Mouse (Mus musculus) left cerebral cortex, adult 8-10 months (tissue): ENCODE results near the gene Slc28a1. TPM values are rescaled to one million over a fixed set of nuclear protein-coding genes. Genes with fewer than 3 reads are reported as not detected.
A peak's percentile ranks its signal among the peaks of the same experiment; 100 is the strongest.
"Not testable (repeated sequence)": the region's sequence is repeated elsewhere in the genome, so short reads cannot be mapped to it uniquely, and the experiment has no call there.

ENCODE experiments used
- DNase-seq, 2 experiments: peaks; one replicate each; pipeline ENCODE4 v3.0.0; 2022; ENCODE audit warnings: low spot score in 2 of 2
- total RNA-seq, 4 experiments: library from RNA; stranded (reverse); gene quantifications; 2 replicates each; pipeline ENCODE4 v1.2.4; 2022

Gene Slc28a1
- total RNA-seq, 4 experiments from 2014 or later = 0.20 to 0.32 (median 0.26) TPM; not detected in 1

GRCm38 (mm10) chr7:81124773-81125172 lies 10.2 kb downstream of the Slc28a1 start:
- DNase-seq = no peak

GRCm38 (mm10) chr7:81125215-81126175 lies 10.9 kb downstream of the Slc28a1 start:
- no peak for DNase-seq

GRCm38 (mm10) chr7:81131864-81132263 lies 17.3 kb downstream of the Slc28a1 start:
- DNase-seq = no peak

DNA sequence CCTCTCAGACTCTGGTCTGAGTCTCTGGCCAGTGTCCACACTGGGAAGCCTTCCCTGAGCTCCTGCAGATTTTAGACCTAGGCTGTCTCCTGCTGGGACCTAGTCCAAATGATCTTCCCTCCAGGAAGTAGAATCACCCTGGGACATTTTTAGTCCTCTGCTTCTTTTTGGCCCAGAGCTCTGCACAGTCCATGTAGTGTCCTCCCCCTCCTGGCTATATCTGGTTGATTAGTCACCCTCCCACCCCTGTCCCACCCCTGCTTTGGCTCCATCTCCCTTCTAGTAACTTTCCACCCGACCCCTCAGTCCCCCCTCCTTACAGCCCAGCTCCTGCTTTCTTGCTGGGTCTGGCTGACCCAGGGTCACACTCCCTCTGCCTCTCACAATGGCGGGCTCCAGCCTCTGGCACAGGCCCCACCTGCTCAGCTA lies 18.3 kb downstream of the Slc28a1 start:
- no peak for DNase-seq

- no peak for DNase-seq
These were observed 18.8 kb downstream of the Slc28a1 start for GRCm38 (mm10) chr7:81133416-81133815.

DNA sequence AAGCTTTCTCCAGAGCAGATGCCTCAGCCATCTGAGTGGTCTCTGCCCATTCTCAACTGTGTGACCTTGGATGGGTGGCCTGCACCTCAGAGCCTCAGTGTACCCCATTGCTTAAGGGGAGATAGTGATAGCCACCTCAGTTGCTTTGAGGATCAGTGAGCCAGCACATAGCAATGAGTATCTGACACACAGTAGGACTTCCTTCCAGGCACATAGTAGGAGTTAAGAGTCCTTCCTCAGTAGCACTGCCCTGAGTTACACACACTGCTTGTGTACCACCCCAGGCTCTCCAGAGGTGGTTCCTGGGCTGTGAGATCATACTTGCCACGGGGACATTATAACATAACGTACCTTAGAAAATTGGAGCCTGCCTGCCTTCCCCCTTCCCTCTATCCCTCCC lies 19.3 kb downstream of the Slc28a1 start:
- DNase-seq = no peak

- peak; percentile 49 to 78 for DNase-seq
These were observed 20.0 kb downstream of the Slc28a1 start for GRCm38 (mm10) chr7:81134614-81135067.

DNA sequence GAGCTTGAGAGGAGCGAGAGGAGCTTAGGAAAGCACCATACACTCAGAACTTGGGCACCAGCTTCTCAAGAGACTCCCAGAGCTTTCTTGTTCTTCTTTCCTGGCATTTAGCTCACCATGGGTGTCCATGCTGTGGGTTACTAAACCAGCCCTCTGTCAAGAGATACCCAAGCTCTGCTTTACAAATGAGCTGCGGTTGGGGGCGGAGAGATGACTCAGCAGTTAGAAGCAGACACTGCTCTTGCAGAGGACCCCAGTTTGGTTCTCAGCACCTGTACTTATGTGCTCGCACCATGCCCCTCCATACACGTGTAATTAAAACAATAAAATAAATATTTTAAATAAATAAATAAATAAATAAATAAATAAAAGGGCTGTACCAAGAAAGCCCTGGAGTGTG lies 22.7 kb downstream of the Slc28a1 start:
- no peak for DNase-seq

DNA sequence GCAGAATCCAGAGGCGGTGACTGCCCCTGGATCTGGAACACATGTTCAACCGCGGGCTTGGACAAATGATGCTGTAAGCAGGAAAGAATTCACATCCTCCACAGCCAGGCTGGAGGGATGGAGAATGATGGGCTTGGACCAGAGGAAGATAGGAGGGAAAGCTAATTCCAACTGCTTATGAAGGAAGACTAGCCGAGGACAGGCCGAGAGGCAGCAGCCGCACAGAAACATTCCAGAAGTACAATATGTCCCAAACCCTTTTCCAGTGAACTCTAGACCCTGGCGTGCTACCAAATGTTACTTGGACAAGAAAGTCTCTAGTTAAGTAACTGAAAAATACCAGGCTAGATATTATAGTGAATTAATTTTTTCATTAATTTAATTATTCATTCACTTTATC lies 24.5 kb downstream of the Slc28a1 start:
- no peak for DNase-seq

GRCm38 (mm10) chr7:81139671-81140404 lies 25.2 kb downstream of the Slc28a1 start:
- no peak for DNase-seq

DNA sequence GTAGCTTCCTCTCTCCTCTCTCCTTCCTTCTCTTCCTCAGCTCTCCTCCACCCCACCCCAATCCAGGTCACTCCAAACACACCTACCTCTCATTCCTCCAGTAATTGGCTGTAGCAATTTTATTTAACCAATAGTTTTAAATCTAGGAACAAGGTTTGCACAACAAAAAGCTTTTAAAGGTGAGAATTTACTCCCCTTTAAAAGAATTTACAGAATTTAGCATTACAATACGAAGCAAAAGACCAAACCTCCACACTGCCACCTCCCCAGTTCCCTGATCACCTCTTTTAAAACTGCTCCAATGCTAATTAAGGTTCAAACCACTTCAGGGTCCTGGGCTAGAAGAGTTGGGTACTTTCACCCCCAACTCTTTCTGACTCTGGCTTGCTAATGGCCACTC lies 26.9 kb downstream of the Slc28a1 start:
- no peak for DNase-seq

- not testable (repeated sequence) for DNase-seq
These were observed 28.5 kb downstream of the Slc28a1 start for GRCm38 (mm10) chr7:81143056-81143455.

DNA sequence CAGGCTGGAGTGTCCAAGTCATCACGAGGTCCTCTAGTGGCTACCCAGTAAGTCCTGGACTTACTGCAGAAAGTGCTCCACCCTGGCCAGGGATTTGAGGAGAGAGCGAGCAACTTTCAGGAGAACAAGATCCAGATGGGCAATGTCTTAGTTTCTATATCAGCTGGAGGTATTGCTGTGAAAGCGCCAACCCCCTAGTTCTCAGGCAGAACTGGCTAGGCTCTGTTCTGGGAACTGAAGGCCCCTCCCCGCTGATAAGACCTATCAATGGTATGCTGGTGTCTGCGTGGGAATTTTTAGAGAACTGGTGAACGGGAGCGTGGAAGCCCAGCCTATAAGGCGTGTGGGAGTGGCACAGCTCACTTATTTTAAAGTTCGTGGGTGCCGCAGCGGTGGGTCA lies 35.2 kb downstream of the Slc28a1 start:
- no peak for DNase-seq

DNA sequence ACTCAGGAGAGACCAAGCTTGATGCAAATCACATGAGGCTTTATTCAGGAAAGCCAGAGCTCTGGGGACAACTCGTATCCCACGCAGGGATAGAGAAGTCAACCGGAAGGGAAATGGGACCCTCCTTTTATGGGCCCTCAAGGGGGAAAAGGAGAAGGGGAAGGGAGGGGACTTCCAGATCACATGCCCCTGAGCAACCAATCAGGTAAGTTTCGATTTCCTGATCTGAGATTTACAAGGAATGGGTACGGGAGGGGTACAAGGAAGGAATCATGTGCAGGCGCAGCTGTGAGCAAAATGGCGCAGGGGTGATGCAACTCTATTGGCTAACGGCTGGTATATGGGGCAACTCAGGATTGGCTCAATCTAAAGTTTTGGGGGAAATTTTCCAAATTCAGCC lies 36.6 kb downstream of the Slc28a1 start:
- no peak for DNase-seq

- no peak for DNase-seq
These were observed 37.7 kb downstream of the Slc28a1 start for GRCm38 (mm10) chr7:81152306-81152705.

DNA sequence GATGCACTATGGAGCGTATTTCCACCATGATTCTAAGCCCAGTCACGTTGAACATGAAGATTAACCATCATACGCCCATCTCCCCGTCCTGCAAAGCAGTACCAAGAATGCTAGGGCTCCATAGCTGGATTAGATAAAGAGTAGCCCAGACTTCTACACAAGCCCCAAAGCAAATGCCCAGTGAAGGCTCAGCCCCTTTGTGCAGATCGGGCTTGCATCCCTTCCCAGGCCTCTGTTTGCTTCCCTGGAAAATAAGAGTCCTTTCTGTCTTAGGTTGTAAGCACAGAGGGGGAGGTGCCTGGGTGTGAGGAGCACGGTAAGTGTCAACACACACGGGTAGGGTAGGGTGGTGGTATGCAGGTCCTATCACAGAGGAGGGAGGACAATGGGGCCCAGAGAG lies 38.2 kb downstream of the Slc28a1 start:
- DNase-seq = no peak

DNA sequence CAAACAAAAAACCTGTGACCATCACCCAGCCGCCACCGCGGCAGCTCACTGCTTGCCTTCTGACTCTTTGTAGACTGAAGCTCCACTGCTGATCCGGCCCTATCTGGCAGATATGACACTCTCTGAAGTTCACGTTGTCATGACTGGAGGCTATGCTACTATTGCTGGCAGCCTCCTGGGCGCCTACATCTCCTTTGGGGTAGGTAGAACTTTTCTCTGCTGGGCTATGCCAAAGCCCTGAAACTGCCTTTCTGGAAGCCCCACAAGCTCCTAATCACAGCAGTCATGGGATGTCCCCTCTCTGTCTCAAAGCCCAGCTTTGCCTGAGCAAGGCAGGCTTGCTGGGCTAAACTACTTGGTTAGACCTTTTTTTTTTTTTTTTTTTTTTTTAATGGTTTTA lies 38.7 kb downstream of the Slc28a1 start:
- DNase-seq = no peak

DNA sequence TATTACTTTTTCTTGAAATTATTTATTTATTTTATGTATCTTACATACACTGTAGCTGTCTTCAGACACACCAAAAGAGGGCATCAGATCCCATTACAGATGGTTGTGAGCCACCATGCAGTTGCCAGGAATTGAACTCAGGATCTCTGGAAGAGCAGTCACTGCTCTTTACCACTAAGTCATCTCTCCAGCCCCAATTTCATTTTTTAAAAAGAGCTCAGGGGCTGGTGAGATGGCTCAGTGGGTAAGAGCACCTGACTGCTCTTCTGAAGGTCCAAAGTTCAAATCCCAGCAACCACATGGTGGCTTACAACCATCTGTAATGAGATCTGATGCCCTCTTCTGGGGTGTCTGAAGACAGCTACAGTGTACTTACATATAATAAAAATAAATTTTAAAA lies 39.6 kb downstream of the Slc28a1 start:
- not testable (repeated sequence) for DNase-seq

- DNase-seq = no peak
These were observed 40.4 kb downstream of the Slc28a1 start for GRCm38 (mm10) chr7:81154960-81155359.

DNA sequence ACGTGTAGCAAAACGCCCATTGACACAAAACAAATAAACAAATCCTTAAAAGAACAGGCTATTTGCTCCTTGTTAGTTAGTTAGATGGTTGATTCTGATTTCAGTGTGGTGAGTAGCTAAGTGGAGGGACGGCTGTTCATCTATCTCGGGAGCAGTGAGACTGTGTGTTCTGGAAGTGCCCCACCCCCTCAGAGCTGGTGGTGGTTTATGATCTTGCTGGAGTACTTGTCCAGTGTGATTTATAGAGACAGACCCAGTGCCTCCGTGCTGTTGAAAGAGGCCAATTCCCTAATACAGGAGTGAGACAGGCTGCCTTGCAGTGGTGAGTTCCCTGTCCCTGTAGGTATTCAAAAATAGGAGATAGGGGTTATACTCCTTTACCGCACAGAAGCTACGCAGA lies 44.3 kb downstream of the Slc28a1 start:
- DNase-seq = no peak

DNA sequence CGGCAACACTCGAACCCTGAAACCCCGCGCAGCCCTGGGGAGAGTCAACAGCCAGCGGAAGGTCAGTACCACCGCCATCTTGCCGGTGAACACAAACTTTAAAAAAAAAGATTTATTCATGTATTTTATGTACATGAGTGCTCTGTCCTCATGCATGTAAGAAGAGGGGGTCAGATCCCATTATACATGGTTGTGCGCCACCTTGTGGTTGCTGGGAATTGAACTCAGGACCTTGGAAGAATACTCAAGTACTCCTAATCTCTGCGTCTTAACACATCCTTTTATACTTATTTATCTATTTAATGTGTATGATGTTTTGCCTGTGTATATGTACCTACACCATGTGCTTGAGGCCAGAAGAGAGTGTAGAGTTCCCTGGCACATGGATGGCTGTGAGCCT lies 47.1 kb downstream of the Slc28a1 start:
- no peak for DNase-seq

DNA sequence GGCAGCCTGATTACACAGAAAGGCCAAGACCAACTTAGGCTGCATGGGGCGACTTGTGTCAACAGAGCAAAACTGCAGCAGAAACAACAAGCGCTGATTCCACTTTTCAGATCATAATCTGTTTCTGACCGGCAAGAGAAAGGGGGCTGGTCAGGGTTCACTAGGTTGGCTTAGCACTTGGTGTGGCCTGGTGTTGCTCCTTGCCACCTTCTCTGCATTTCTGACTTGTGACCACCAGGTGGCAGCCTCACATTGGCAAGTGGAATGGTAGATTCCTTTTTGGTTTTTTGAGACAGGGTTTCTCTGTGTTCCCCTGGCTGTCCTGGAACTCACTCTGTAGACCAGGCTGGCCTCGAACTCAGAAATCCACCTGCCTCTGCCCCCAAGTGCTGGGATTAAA lies 47.7 kb downstream of the Slc28a1 start:
- peak in 1 of 2 experiments; percentile 67 for DNase-seq
